Mouse (Mus musculus): ENCODE measurements around the gene Prl. TPM values are rescaled to one million over a fixed set of nuclear protein-coding genes. Genes with fewer than 3 reads are reported as not detected.

Prl gene
- polyA plus RNA-seq, 1 experiment from 2014 or later: not detected

Other genes with a start within 250 kb of the Prl start
- gene Prl3d1, start 36.6 kb downstream of the Prl start, polyA plus RNA-seq (2015; fragmentation: Nextera tagmentation; extraction: Ambion mirVana): not detected in 2 replicates
- gene Prl3d2, start 64.1 kb downstream of the Prl start, polyA plus RNA-seq (2015; fragmentation: Nextera tagmentation; extraction: Ambion mirVana): not detected in 2 replicates
- gene Prl3d3, start 99.2 kb downstream of the Prl start, polyA plus RNA-seq (2015; fragmentation: Nextera tagmentation; extraction: Ambion mirVana): not detected in 2 replicates
- not detected in 2 replicates for gene Prl3c1, start 139.1 kb downstream of the Prl start, polyA plus RNA-seq (2015; fragmentation: Nextera tagmentation; extraction: Ambion mirVana)
- not detected in 2 replicates for gene Prl3b1, start 184.3 kb downstream of the Prl start, polyA plus RNA-seq (2015; fragmentation: Nextera tagmentation; extraction: Ambion mirVana)
- not detected in 2 replicates for gene Prl3a1, start 201.9 kb downstream of the Prl start, polyA plus RNA-seq (2015; fragmentation: Nextera tagmentation; extraction: Ambion mirVana)